Mouse (Mus musculus) bone marrow macrophage, adult 2 months (primary cell): ENCODE measurements around the gene Serpinb9b. TPM values are rescaled to one million over a fixed set of nuclear protein-coding genes. Genes with fewer than 3 reads are reported as not detected.
A peak's percentile ranks its signal among the peaks of the same experiment; 100 is the strongest.
"Not testable (repeated sequence)": the region's sequence is repeated elsewhere in the genome, so short reads cannot be mapped to it uniquely, and the experiment has no call there.

Experiments used
- H3K27ac ChIP-seq: 2 replicates; pipeline ENCODE4 v1.5.1; 2012; ENCODE audit warnings: low read depth, low read length; ENCODE audit not compliant: insufficient read depth
- H3K4me1 ChIP-seq: 2 replicates; pipeline ENCODE4 v1.6.1; 2012; ENCODE audit warnings: low read length; ENCODE audit not compliant: control insufficient read depth, insufficient read depth
- H3K4me3 ChIP-seq: 2 replicates; pipeline ENCODE4 v1.5.1; 2012; ENCODE audit warnings: mild to moderate bottlenecking, low read length, moderate library complexity; ENCODE audit not compliant: insufficient read depth
- CTCF ChIP-seq: IDR thresholded peaks from 2 replicates; pipeline ENCODE4 v1.5.1; 2012; ENCODE audit warnings: low read depth, mild to moderate bottlenecking, low read length, moderate library complexity
- POLR2A ChIP-seq: IDR thresholded peaks from 2 replicates; pipeline ENCODE4 v1.6.1; 2012; ENCODE audit warnings: mild to moderate bottlenecking, low read depth, low read length, borderline replicate concordance
- polyA plus RNA-seq: library from polyadenylated mRNA; stranded (reverse); fragments of >200 nt; gene quantifications from 2 replicates; pipeline ENCODE4 v1.2.4, GENCODE M21; 2012; ENCODE audit not compliant: missing spikeins, insufficient read depth, insufficient read length

The Serpinb9b gene
- polyA plus RNA-seq, 1 experiment: not detected

GRCm38 (mm10) chr13:33004414-33005105, 22.7 kb upstream of the Serpinb9b start:
- Histone ChIP-seq H3K4me3 (peak overlapping the region; percentile 61), H3K4me1 (peaks cover 28% of the 10 kb centered on the region), H3K27ac (peak overlapping the region; percentile 92)
- TF ChIP-seq POLR2A (no peak), CTCF (peak; percentile 70)

- Histone ChIP-seq H3K4me3 (no peak overlapping the region), H3K4me1 (peaks cover 28% of the 10 kb centered on the region), H3K27ac (no peak overlapping the region)
- no peak for TF ChIP-seq POLR2A
- TF ChIP-seq CTCF: no peak
Measured at GRCm38 (mm10) chr13:33005501-33006075, 21.6 kb upstream of the Serpinb9b start.

DNA sequence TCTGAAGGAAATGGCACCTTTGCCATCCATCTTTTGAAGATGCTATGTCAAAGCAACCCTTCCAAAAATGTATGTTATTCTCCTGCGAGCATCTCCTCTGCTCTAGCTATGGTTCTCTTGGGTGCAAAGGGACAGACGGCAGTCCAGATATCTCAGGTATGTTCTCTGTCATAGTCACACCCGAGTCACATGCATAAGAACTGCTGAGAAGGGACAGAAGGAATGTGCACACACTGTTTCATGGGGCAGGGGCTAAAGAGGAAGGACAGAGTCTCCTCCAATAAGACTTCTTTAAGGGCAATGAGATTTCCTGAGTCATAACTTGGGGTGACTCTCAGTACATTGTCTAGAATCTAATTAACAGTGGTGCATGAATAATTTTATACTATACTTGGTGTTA, 20.7 kb upstream of the Serpinb9b start:
- H3K4me3 ChIP-seq: no peak overlapping the region
- peaks cover 28% of the 10 kb centered on the region for H3K4me1 ChIP-seq
- no peak overlapping the region for H3K27ac ChIP-seq
- no peak for TF ChIP-seq POLR2A
- TF ChIP-seq CTCF: no peak

DNA sequence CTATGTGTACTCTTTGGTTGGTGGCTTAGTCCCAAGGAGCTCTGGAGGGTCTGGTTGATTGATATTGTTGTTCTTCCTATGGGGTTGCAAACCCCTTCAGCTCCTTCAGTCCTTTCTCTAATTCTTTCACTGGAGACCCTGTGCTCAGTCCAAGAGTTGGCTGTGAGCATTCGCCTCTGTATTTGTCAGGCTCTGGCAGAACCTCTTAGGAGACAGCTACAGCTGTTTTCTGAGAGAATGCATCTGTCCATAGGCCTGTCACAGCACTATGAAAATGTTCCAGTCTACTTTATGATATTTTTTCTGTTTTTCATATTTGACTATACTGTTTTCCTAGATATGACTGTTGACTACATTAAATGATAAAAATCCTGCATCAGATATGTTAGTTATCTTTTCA, 14.8 kb upstream of the Serpinb9b start:
- Histone ChIP-seq H3K4me1 (no peaks in the 10 kb centered on the region), H3K27ac (no peak overlapping the region), H3K4me3 (no peak overlapping the region)
- no peak for TF ChIP-seq CTCF
- TF ChIP-seq POLR2A: no peak

- H3K4me3 ChIP-seq: no peak overlapping the region
- TF ChIP-seq POLR2A (no peak), CTCF (no peak)
- no peak overlapping the region for H3K27ac ChIP-seq
- no peaks in the 10 kb centered on the region for H3K4me1 ChIP-seq
Measured at GRCm38 (mm10) chr13:33013271-33013670, 13.9 kb upstream of the Serpinb9b start.

- Histone ChIP-seq H3K4me3 (no peak overlapping the region), H3K4me1 (peaks cover 3% of the 10 kb centered on the region; the same call in 1 of the 2 replicates), H3K27ac (no peak overlapping the region)
- TF ChIP-seq POLR2A (no peak), CTCF (no peak)
Measured at GRCm38 (mm10) chr13:33022371-33022770, 4.8 kb upstream of the Serpinb9b start.

- H3K27ac ChIP-seq: no peak overlapping the region
- TF ChIP-seq CTCF: no peak
- TF ChIP-seq POLR2A: no peak
- peaks cover 21% of the 10 kb centered on the region for H3K4me1 ChIP-seq
- no peak overlapping the region for H3K4me3 ChIP-seq
Measured at GRCm38 (mm10) chr13:33026427-33027057, 674 bp upstream of the Serpinb9b start.

DNA sequence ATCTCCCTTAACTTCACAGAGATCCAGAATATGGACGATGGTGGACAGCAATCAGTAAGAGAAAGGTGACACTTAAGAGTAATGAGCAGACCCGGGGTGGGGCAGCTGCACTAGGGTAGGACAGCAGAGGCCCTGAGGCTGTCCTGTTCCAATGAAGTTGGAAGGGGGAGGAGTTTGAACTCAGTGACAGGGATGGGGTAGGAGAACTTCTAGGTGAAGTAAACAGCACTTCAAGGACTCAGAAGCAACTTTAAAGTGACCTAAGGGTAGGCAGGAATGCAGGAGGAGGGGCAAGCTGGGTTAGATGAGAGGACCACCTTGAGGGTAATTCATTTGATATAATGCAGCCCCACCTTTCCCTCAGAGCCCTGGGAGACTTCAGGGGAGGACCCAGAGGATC, 930 bp downstream of the Serpinb9b start:
- Histone ChIP-seq H3K4me3 (no peak overlapping the region), H3K27ac (no peak overlapping the region; the same call in 1 of the 2 replicates)
- TF ChIP-seq CTCF (no peak), POLR2A (no peak)

GRCm38 (mm10) chr13:33028550-33028949, 1.3 kb downstream of the Serpinb9b start:
- no peak overlapping the region for H3K4me3 ChIP-seq
- TF ChIP-seq CTCF (no peak), POLR2A (no peak)
- H3K4me1 ChIP-seq: peaks cover 21% of the 10 kb centered on the region
- no peak overlapping the region; the same call in 1 of the 2 replicates for H3K27ac ChIP-seq

More for the DNA sequence above, 930 bp downstream of the Serpinb9b start:
- peaks cover 21% of the 10 kb centered on the region for H3K4me1 ChIP-seq

DNA sequence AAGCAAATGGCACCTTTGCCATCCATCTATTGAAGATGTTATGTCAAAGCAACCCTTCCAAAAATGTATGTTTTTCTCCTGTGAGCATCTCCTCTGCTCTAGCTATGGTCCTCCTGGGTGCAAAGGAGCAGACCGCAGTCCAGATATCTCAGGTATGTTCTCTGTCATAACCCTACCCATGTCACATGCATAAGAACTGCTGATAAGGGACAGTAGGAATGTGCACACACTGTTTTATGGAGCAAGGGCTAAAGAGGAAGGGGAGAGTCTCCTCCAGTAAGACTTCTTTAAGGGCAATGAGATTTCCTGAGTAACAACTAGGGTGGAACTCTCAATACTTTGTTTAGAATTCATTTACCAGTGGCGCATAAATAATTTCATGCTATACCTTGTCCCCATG, 2.3 kb downstream of the Serpinb9b start:
- H3K4me3 ChIP-seq, H3K27ac ChIP-seq: not testable (repeated sequence)
- peaks cover 21% of the 10 kb centered on the region for H3K4me1 ChIP-seq
